Mouse (Mus musculus): ENCODE measurements around the gene Rexo2.
A peak's percentile ranks its signal among the peaks of the same experiment; 100 is the strongest.
"Not testable (repeated sequence)": the region's sequence is repeated elsewhere in the genome, so short reads cannot be mapped to it uniquely, and the experiment has no call there.

Rexo2 gene

GRCm38 (mm10) chr9:48472441-48473025 is 7.9 kb downstream of the Rexo2 start:
- no peak for DNase-seq

GRCm38 (mm10) chr9:48467471-48467870 is 13.0 kb downstream of the Rexo2 start:
- DNase-seq, result not testable (repeated sequence)

GRCm38 (mm10) chr9:48466804-48467203 is 13.6 kb downstream of the Rexo2 start:
- DNase-seq, result peak; percentile 79

- DNase-seq, result no peak
These were observed 14.8 kb downstream of the Rexo2 start for GRCm38 (mm10) chr9:48465671-48466070.

- no peak for DNase-seq
These were observed 18.9 kb downstream of the Rexo2 start for GRCm38 (mm10) chr9:48461545-48461944.

GRCm38 (mm10) chr9:48460720-48461119 is 19.7 kb downstream of the Rexo2 start:
- DNase-seq, result no peak

- no peak for DNase-seq
These were observed 21.0 kb downstream of the Rexo2 start for GRCm38 (mm10) chr9:48459391-48459790.

- no peak for DNase-seq
These were observed 21.5 kb downstream of the Rexo2 start for GRCm38 (mm10) chr9:48458879-48459278.

- DNase-seq, result no peak
These were observed 24.5 kb downstream of the Rexo2 start for GRCm38 (mm10) chr9:48455961-48456360.

GRCm38 (mm10) chr9:48450066-48450465 is 30.4 kb downstream of the Rexo2 start:
- DNase-seq, result no peak

GRCm38 (mm10) chr9:48447783-48448209 is 32.6 kb downstream of the Rexo2 start:
- peak; percentile 36 for DNase-seq

- no peak for DNase-seq
These were observed 35.6 kb downstream of the Rexo2 start for GRCm38 (mm10) chr9:48444821-48445220.

- no peak for DNase-seq
These were observed 36.5 kb downstream of the Rexo2 start for GRCm38 (mm10) chr9:48443873-48444272.

GRCm38 (mm10) chr9:48432449-48432848 is 48.0 kb downstream of the Rexo2 start:
- DNase-seq, result no peak

GRCm38 (mm10) chr9:48427176-48427575 is 53.2 kb downstream of the Rexo2 start:
- no peak for DNase-seq

GRCm38 (mm10) chr9:48423256-48423655 is 57.2 kb downstream of the Rexo2 start:
- DNase-seq, result no peak

- no peak for DNase-seq
These were observed 58.0 kb downstream of the Rexo2 start for GRCm38 (mm10) chr9:48422382-48422781.

- DNase-seq, result no peak
These were observed 58.9 kb downstream of the Rexo2 start for GRCm38 (mm10) chr9:48421561-48421960.

GRCm38 (mm10) chr9:48421029-48421428 is 59.4 kb downstream of the Rexo2 start:
- no peak for DNase-seq

- no peak for DNase-seq
These were observed 60.0 kb downstream of the Rexo2 start for GRCm38 (mm10) chr9:48420437-48420836.

- DNase-seq, result no peak
These were observed 61.6 kb downstream of the Rexo2 start for GRCm38 (mm10) chr9:48418829-48419228.
